Mouse (Mus musculus): ENCODE measurements around the gene Dpp6. TPM values are rescaled to one million over a fixed set of nuclear protein-coding genes. Genes with fewer than 3 reads are reported as not detected.

The Dpp6 gene
- total RNA-seq, 4 experiments from 2014 or later, result 0.13 to 0.40 (median 0.24) TPM

GRCm38 (mm10) chr5:27357630-27358029 lies 540.6 kb downstream of the Dpp6 start:
- no peak for DNase-seq (ENCODE audit: low spot score in 2 of 2)

GRCm38 (mm10) chr5:27365946-27366345 lies 548.9 kb downstream of the Dpp6 start:
- no peak for DNase-seq (ENCODE audit: low spot score in 2 of 2)

- no peak for DNase-seq (ENCODE audit: low spot score in 2 of 2)
These were observed 553.8 kb downstream of the Dpp6 start for GRCm38 (mm10) chr5:27370814-27371213.

GRCm38 (mm10) chr5:27373931-27374330 lies 556.9 kb downstream of the Dpp6 start:
- DNase-seq (ENCODE audit: low spot score in 2 of 2), result no peak

GRCm38 (mm10) chr5:27375841-27376240 lies 558.8 kb downstream of the Dpp6 start:
- DNase-seq (ENCODE audit: low spot score in 2 of 2), result no peak

GRCm38 (mm10) chr5:27380656-27381385 lies 563.8 kb downstream of the Dpp6 start:
- no peak for DNase-seq (ENCODE audit: low spot score in 2 of 2)

- DNase-seq (ENCODE audit: low spot score in 2 of 2), result no peak
These were observed 581.4 kb downstream of the Dpp6 start for GRCm38 (mm10) chr5:27398371-27398770.

GRCm38 (mm10) chr5:27399111-27399510 lies 582.1 kb downstream of the Dpp6 start:
- no peak for DNase-seq (ENCODE audit: low spot score in 2 of 2)

- no peak for DNase-seq (ENCODE audit: low spot score in 2 of 2)
These were observed 585.6 kb downstream of the Dpp6 start for GRCm38 (mm10) chr5:27402616-27403015.

- no peak for DNase-seq (ENCODE audit: low spot score in 2 of 2)
These were observed 591.9 kb downstream of the Dpp6 start for GRCm38 (mm10) chr5:27408854-27409253.

GRCm38 (mm10) chr5:27413023-27413422 lies 596.0 kb downstream of the Dpp6 start:
- no peak for DNase-seq (ENCODE audit: low spot score in 2 of 2)

- DNase-seq (ENCODE audit: low spot score in 2 of 2), result no peak
These were observed 598.5 kb downstream of the Dpp6 start for GRCm38 (mm10) chr5:27415518-27415917.

- no peak for DNase-seq (ENCODE audit: low spot score in 2 of 2)
These were observed 599.6 kb downstream of the Dpp6 start for GRCm38 (mm10) chr5:27416571-27416970.

GRCm38 (mm10) chr5:27417398-27417797 lies 600.4 kb downstream of the Dpp6 start:
- no peak for DNase-seq (ENCODE audit: low spot score in 2 of 2)

GRCm38 (mm10) chr5:27418856-27419255 lies 601.9 kb downstream of the Dpp6 start:
- DNase-seq (ENCODE audit: low spot score in 2 of 2), result no peak

GRCm38 (mm10) chr5:27421090-27421635 lies 604.2 kb downstream of the Dpp6 start:
- no peak for DNase-seq (ENCODE audit: low spot score in 2 of 2)

GRCm38 (mm10) chr5:27423766-27424165 lies 606.8 kb downstream of the Dpp6 start:
- no peak for DNase-seq (ENCODE audit: low spot score in 2 of 2)

GRCm38 (mm10) chr5:27424484-27425080 lies 607.6 kb downstream of the Dpp6 start:
- DNase-seq (ENCODE audit: low spot score in 2 of 2), result no peak

- no peak for DNase-seq (ENCODE audit: low spot score in 2 of 2)
These were observed 609.2 kb downstream of the Dpp6 start for GRCm38 (mm10) chr5:27426200-27426599.

- no peak for DNase-seq (ENCODE audit: low spot score in 2 of 2)
These were observed 616.6 kb downstream of the Dpp6 start for GRCm38 (mm10) chr5:27433584-27433983.

GRCm38 (mm10) chr5:27453201-27453845 lies 636.3 kb downstream of the Dpp6 start:
- no peak for DNase-seq (ENCODE audit: low spot score in 2 of 2)

GRCm38 (mm10) chr5:27454386-27454785 lies 637.4 kb downstream of the Dpp6 start:
- no peak for DNase-seq (ENCODE audit: low spot score in 2 of 2)
